Mouse (Mus musculus) CH12.LX (cell line): Measurements from ENCODE around the gene Hcn1.

ENCODE experiments used
- BHLHE40 ChIP-seq: IDR thresholded peaks from 2 replicates; pipeline ENCODE4 v1.6.1; 2011; ENCODE audit warnings: mild to moderate bottlenecking, low read depth, low read length, improper control_type of control experiment
- CHD2 ChIP-seq: IDR thresholded peaks from 2 replicates; pipeline ENCODE4 v1.6.1; 2011; ENCODE audit warnings: low read length, improper control_type of control experiment
- CTCF ChIP-seq, 2 experiments: IDR thresholded peaks in 1 of 2; conservative IDR thresholded peaks in 1 of 2; 2 replicates each; pipeline ENCODE4 v1.5.1; 2011 to 2012; ENCODE audit warnings: low read depth in 2 of 2, low read length in 2 of 2, improper control_type of control experiment in 1 of 2, inconsistent platforms in 1 of 2, mild to moderate bottlenecking in 1 of 2, moderate library complexity in 1 of 2
- E2F4 ChIP-seq: IDR thresholded peaks from 2 replicates; pipeline ENCODE4 v1.6.1; 2011; ENCODE audit warnings: low read depth, low read length, improper control_type of control experiment; ENCODE audit not compliant: insufficient replicate concordance
- EP300 ChIP-seq: IDR thresholded peaks from 2 replicates; pipeline ENCODE4 v1.6.1; 2011; ENCODE audit warnings: low read length, improper control_type of control experiment
- HCFC1 ChIP-seq: IDR thresholded peaks from 2 replicates; pipeline ENCODE4 v1.6.1; 2012; ENCODE audit warnings: low read depth, mild to moderate bottlenecking, inconsistent platforms, low read length, improper control_type of control experiment
- JUND ChIP-seq: conservative IDR thresholded peaks from 2 replicates; pipeline ENCODE4 v1.6.1; 2011; ENCODE audit warnings: low read depth, low read length, improper control_type of control experiment
- KAT2A ChIP-seq: IDR thresholded peaks from 2 replicates; pipeline ENCODE4 v1.6.1; 2012; ENCODE audit warnings: low read length, improper control_type of control experiment, inconsistent platforms; ENCODE audit not compliant: insufficient replicate concordance
- MAX ChIP-seq: IDR thresholded peaks from 2 replicates; pipeline ENCODE4 v1.6.1; 2011; ENCODE audit warnings: low read length, improper control_type of control experiment
- PAX5 ChIP-seq: IDR thresholded peaks from 2 replicates; pipeline ENCODE4 v1.6.1; 2012; ENCODE audit warnings: low read length, inconsistent platforms, mixed read lengths
- POLR2A ChIP-seq: IDR thresholded peaks from 2 replicates; pipeline ENCODE4 v1.6.1; 2011; ENCODE audit warnings: low read depth, mild to moderate bottlenecking, improper control_type of control experiment, low read length
- USF1 ChIP-seq: IDR thresholded peaks from 2 replicates; pipeline ENCODE4 v1.6.1; 2014; ENCODE audit warnings: low read depth, mild to moderate bottlenecking, inconsistent platforms, low read length, improper control_type of control experiment
- ZNF384 ChIP-seq: IDR thresholded peaks from 2 replicates; pipeline ENCODE4 v1.6.1; 2012; ENCODE audit warnings: low read depth, low read length, improper control_type of control experiment, inconsistent platforms

DNA sequence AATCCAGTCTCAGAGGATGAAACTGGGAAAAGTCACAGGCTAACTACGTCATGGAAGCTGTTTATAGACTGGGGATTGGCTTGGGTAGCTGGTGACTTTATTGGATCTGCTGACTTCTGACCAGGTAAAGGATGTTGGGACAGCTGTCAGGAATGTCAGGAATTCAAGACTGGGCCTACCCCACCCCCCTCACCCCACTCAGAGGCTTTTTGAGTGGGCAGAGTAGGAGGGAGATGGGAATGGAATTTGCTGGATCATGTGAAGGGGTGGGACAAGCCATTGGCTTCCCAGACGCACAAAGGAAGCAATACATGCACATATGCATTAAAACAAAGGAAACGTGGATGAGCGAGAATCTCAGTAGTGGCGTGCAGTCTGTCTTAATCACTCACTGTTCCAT is 433.5 kb downstream of the Hcn1 start:
- TF ChIP-seq CTCF (conservative IDR thresholded peaks at IDR 0.05 in 1 of 2, IDR thresholded peaks at IDR 0.05 in 1 of 2; ENCODE audit: low read depth in 2 of 2, low read length in 2 of 2) = no peak
- TF ChIP-seq MAX = no peak
- TF ChIP-seq POLR2A = no peak
- no peak for TF ChIP-seq USF1
- TF ChIP-seq EP300 = no peak
- TF ChIP-seq BHLHE40 = no peak
- no peak for TF ChIP-seq HCFC1
- TF ChIP-seq E2F4 = no peak
- TF ChIP-seq KAT2A = no peak
- no peak for TF ChIP-seq ZNF384
- no peak for TF ChIP-seq PAX5
- TF ChIP-seq JUND = no peak
- no peak for TF ChIP-seq CHD2
